Mouse (Mus musculus): ENCODE measurements around the gene Fgd3. TPM values are rescaled to one million over a fixed set of nuclear protein-coding genes. Genes with fewer than 3 reads are reported as not detected.

Gene Fgd3
- 13.7 and 13.8 TPM in 2 replicates for polyA plus RNA-seq (2012; rRNA removed)

DNA sequence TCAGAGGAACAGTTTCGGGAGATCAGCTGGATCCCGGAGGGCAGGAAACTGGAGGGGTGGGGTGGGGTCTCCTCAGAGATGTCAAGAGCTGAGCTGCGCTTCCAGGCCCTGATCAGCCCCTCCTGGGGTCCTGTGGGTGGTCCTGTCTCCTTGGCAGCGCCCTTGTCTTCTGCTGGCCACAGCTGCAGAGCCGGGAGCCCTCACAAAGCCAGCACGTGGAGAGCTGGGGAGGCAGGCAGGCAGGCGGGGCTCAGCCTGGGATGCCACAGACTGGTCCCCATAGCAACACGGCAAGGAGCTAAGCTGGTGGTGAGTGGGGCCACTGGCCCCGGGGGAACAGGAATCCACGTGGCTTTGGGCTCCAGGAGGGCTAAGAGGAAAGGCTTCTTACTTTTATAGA is at the start of gene Fgd3:
Fgd3 (minus strand) TSS at position 272 of the 400 bp plus-strand sequence.
- Histone ChIP-seq H3K27ac (ENCODE audit: insufficient read depth, low read length) (no peak within 1 kb of the TSS), H3K27me3 (ENCODE audit: control insufficient read depth, insufficient read depth, low read length) (no peaks in the 10 kb centered on the region), H3K4me3 (replicated peaks; ENCODE audit: insufficient read depth, low read depth, low read length) (peak within 1 kb of the TSS; percentile 12), H3K4me1 (ENCODE audit: control insufficient read depth, insufficient read depth, low read length) (no peaks in the 10 kb centered on the region)
- TF ChIP-seq CTCF (IDR thresholded peaks at IDR 0.05; ENCODE audit: borderline replicate concordance, insufficient read depth, low read depth, low read length) = no peak
- TF ChIP-seq POLR2A (IDR thresholded peaks at IDR 0.05; ENCODE audit: borderline replicate concordance, insufficient read depth, low read length) = no peak
- DNase-seq = peak in 1 of 2 experiments; percentile 35
- 3% methylated on average over 10 of the region's 10 CpGs for WGBS

DNA sequence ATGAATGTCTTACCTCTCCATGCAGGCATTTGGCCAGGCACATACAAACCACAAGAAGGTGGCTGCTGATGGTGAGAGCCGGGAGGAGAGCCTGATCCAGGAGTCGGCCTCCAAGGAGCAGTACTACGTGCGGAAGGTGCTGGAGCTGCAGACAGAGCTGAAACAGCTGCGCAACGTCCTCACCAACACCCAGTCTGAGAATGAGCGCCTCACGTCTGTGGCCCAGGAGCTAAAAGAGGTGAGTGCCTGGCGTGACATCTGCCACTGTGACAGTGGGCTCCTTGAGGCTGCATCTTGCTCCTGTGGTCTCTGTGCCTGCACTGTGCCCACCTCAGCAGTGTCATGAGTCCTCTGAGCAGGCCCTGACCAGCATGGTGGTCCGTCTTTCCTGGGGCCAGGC is 49.3 kb upstream of the Fgd3 start:
- no peak for TF ChIP-seq POLR2A (IDR thresholded peaks at IDR 0.05; ENCODE audit: borderline replicate concordance, insufficient read depth, low read length)
- TF ChIP-seq CTCF (IDR thresholded peaks at IDR 0.05; ENCODE audit: borderline replicate concordance, insufficient read depth, low read depth, low read length) = no peak
- Histone ChIP-seq H3K4me1 (ENCODE audit: control insufficient read depth, insufficient read depth, low read length) (peaks cover 42% of the 10 kb centered on the region), H3K27me3 (ENCODE audit: control insufficient read depth, insufficient read depth, low read length) (no peaks in the 10 kb centered on the region), H3K4me3 (replicated peaks; ENCODE audit: insufficient read depth, low read depth, low read length) (no peak overlapping the region), H3K27ac (ENCODE audit: insufficient read depth, low read length) (no peak overlapping the region)
- WGBS = 92% methylated on average over 10 of the region's 10 CpGs
- no peak for DNase-seq

DNA sequence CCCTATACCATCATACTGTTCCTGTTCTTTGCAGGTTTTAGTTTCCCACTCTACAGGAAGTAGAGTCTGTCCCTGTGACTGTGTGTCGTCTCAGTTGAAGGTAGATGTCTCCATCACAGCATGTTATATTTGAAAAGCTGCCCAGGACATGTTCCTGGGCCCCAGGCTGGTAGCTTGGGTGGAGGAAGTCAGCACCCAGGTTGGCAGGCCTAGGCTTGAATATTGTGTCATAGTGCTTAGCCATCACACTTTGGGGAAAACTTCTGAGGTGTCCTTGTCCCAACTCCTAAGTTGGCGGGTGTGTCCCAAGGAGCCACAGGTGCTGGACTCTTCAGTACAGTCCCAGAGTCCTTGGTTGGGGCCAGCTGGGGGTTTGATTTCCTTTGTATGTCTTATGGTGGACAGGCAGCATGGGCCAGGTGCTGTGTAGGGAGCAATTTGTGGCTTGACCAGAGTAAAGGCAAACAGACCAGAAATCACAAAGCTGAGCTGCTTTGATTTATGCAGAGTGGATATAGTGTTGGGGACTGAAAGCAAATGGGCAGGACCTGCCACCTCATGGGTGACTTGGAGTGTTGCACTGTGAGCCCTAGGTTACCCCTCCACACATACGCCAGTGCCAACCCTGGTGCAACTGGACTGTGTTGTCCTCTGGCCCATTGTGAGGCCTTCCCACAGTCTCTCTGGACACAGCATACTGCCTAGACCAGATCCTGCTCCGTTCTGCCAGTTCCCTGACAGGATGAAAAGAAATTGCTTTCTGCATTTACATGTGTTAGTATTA is 47.7 kb upstream of the Fgd3 start:
- no peak for DNase-seq
- WGBS = 62% methylated on average over 4 of the region's 4 CpGs
- no peaks in the 10 kb centered on the region for H3K27me3 ChIP-seq (ENCODE audit: control insufficient read depth, insufficient read depth, low read length)
- no peak overlapping the region for H3K27ac ChIP-seq (ENCODE audit: insufficient read depth, low read length)
- TF ChIP-seq CTCF (IDR thresholded peaks at IDR 0.05; ENCODE audit: borderline replicate concordance, insufficient read depth, low read depth, low read length) = no peak
- no peak for TF ChIP-seq POLR2A (IDR thresholded peaks at IDR 0.05; ENCODE audit: borderline replicate concordance, insufficient read depth, low read length)
- peaks cover 51% of the 10 kb centered on the region for H3K4me1 ChIP-seq (ENCODE audit: control insufficient read depth, insufficient read depth, low read length)
- no peak overlapping the region for H3K4me3 ChIP-seq (replicated peaks; ENCODE audit: insufficient read depth, low read depth, low read length)

DNA sequence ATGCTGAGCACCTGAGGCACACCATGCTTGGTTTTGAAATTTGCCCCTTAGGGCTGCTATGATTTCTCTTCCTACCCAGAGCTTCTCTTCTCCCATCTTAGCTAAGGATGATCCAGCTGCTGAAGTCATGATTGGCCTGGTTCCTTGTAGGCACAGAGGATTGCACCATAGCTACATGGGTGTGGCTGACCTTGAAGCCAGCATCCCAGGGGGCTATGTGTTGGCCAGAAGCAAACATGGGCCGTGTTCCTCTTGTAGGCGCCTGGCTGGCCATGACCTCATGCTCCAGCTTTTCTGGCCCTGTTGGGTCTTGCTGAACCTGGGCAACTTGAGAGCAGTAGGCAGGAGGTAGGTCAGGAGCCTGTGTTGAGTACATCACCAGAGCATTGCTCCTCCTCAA is 44.6 kb upstream of the Fgd3 start:
- Histone ChIP-seq H3K27ac (ENCODE audit: insufficient read depth, low read length) (no peak overlapping the region), H3K27me3 (ENCODE audit: control insufficient read depth, insufficient read depth, low read length) (no peaks in the 10 kb centered on the region), H3K4me1 (ENCODE audit: control insufficient read depth, insufficient read depth, low read length) (peaks cover 45% of the 10 kb centered on the region), H3K4me3 (replicated peaks; ENCODE audit: insufficient read depth, low read depth, low read length) (no peak overlapping the region)
- DNase-seq = no peak
- TF ChIP-seq CTCF (IDR thresholded peaks at IDR 0.05; ENCODE audit: borderline replicate concordance, insufficient read depth, low read depth, low read length) = no peak
- TF ChIP-seq POLR2A (IDR thresholded peaks at IDR 0.05; ENCODE audit: borderline replicate concordance, insufficient read depth, low read length) = no peak
- 39% methylated on average over 2 of the region's 2 CpGs for WGBS

DNA sequence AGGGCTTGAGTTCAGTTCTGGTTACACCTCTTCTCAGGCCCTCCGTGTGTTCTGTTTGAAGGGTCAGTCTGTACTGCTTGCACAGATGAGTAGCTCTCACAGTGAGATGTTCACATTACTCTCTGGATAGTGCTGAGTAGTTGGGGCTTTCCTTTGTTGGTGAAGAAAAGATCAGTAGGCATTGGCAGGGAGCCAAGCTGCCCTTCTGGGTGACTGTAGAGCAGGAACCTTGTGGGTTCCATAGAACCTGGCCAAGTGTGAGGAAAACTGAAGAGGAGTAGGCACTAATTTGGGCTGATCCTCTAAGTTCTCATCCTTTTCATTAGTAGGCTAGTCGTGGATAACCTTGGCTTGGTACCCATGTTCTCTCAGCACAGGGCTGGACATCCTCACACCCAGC is 42.7 kb upstream of the Fgd3 start:
- WGBS = 35% methylated on average over 2 of the region's 2 CpGs
- Histone ChIP-seq H3K4me3 (replicated peaks; ENCODE audit: insufficient read depth, low read depth, low read length) (no peak overlapping the region), H3K27ac (ENCODE audit: insufficient read depth, low read length) (0 out of 2 replicates have a peak overlapping the region, but pooled peaks have one; percentile 34), H3K27me3 (ENCODE audit: control insufficient read depth, insufficient read depth, low read length) (no peaks in the 10 kb centered on the region), H3K4me1 (ENCODE audit: control insufficient read depth, insufficient read depth, low read length) (peaks cover 45% of the 10 kb centered on the region)
- peak; percentile 41 to 46 for DNase-seq
- TF ChIP-seq POLR2A (IDR thresholded peaks at IDR 0.05; ENCODE audit: borderline replicate concordance, insufficient read depth, low read length) (no peak), CTCF (IDR thresholded peaks at IDR 0.05; ENCODE audit: borderline replicate concordance, insufficient read depth, low read depth, low read length) (no peak)

DNA sequence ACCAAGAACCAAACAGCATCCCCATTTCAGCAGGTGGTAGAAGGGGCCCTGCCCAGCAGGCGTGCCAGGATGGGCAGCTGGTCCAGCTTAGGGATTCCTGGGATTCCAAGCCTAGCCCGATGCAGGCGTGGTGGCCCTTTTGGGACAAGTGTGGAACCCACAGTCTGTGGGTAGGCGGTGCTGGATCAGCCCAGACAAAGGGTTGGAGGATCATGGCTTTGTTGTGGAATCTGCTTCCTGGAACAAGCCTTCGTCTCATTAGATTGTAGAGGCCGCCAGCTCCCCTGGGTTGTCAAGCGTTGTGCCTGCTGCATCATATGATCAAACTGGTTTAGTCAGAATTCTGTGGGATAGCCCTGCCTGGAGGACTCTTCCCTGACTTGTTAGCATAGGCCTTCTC is 42.3 kb upstream of the Fgd3 start:
- 35% methylated on average over 7 of the region's 7 CpGs for WGBS
- Histone ChIP-seq H3K27me3 (ENCODE audit: control insufficient read depth, insufficient read depth, low read length) (no peaks in the 10 kb centered on the region), H3K4me3 (replicated peaks; ENCODE audit: insufficient read depth, low read depth, low read length) (no peak overlapping the region), H3K4me1 (ENCODE audit: control insufficient read depth, insufficient read depth, low read length) (peaks cover 45% of the 10 kb centered on the region), H3K27ac (ENCODE audit: insufficient read depth, low read length) (0 out of 2 replicates have a peak overlapping the region, but pooled peaks have one; percentile 34)
- TF ChIP-seq CTCF (IDR thresholded peaks at IDR 0.05; ENCODE audit: borderline replicate concordance, insufficient read depth, low read depth, low read length) (no peak), POLR2A (IDR thresholded peaks at IDR 0.05; ENCODE audit: borderline replicate concordance, insufficient read depth, low read length) (no peak)
- no peak for DNase-seq

DNA sequence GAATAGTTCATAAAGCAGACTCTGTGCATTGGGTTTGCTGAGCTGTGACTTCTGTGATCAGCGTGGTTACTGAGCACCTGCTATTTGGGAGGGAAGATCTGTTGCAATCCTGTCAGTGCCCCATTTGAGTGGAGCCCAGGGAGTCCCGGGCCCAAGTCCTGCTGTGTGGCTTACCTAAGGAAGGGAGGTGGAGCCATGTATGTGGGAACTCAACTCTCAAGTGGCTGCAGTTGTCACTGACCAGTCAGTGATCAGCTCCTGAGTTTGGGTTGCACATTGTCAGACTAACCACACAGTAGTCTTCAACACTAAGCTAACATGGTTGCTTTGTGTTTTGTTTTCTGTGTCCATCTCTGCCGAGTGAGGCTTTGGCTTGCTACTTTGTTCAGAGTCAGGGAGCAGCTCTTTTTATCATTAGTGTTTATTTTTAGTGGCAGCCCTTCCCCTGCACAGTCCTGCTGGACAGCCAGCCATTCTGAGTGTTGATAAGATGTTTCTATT is 40.8 kb upstream of the Fgd3 start:
- H3K4me1 ChIP-seq (ENCODE audit: control insufficient read depth, insufficient read depth, low read length) = peaks cover 33% of the 10 kb centered on the region
- no peak for DNase-seq
- 1% methylated on average over 3 of the region's 3 CpGs for WGBS
- H3K4me3 ChIP-seq (replicated peaks; ENCODE audit: insufficient read depth, low read depth, low read length) = no peak overlapping the region
- H3K27ac ChIP-seq (ENCODE audit: insufficient read depth, low read length) = no peak overlapping the region
- H3K27me3 ChIP-seq (ENCODE audit: control insufficient read depth, insufficient read depth, low read length) = no peaks in the 10 kb centered on the region
- no peak for TF ChIP-seq CTCF (IDR thresholded peaks at IDR 0.05; ENCODE audit: borderline replicate concordance, insufficient read depth, low read depth, low read length)
- TF ChIP-seq POLR2A (IDR thresholded peaks at IDR 0.05; ENCODE audit: borderline replicate concordance, insufficient read depth, low read length) = no peak

DNA sequence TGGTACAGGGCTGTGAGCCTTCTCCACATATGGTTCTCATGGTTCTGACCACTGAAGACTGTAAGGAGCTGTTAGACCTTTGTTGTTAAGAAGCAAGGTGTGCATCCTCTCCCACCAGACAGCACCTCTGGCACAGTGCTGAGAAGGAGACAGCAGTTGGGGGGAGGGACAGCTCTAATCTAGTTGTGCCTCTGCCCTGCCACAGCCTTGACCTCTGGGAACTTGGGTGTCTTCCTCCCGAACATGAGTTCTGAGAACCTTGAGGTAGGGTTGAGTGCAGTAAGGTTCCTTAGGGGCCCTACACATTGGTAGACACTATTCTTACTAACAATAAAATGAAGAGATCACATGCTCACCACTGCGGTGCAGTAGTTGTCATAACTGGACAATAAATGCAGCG is 38.1 kb upstream of the Fgd3 start:
- Histone ChIP-seq H3K4me3 (replicated peaks; ENCODE audit: insufficient read depth, low read depth, low read length) (no peak overlapping the region), H3K27me3 (ENCODE audit: control insufficient read depth, insufficient read depth, low read length) (no peaks in the 10 kb centered on the region), H3K4me1 (ENCODE audit: control insufficient read depth, insufficient read depth, low read length) (peaks cover 24% of the 10 kb centered on the region), H3K27ac (ENCODE audit: insufficient read depth, low read length) (no peak overlapping the region)
- WGBS = 92% methylated on average over 3 of the region's 3 CpGs
- no peak for DNase-seq
- TF ChIP-seq POLR2A (IDR thresholded peaks at IDR 0.05; ENCODE audit: borderline replicate concordance, insufficient read depth, low read length) (no peak), CTCF (IDR thresholded peaks at IDR 0.05; ENCODE audit: borderline replicate concordance, insufficient read depth, low read depth, low read length) (no peak)

Data from cerebellum, adult 2 months (tissue).